Mouse (Mus musculus): ENCODE data around the gene Cox8a. TPM values are rescaled to one million over a fixed set of nuclear protein-coding genes. Genes with fewer than 3 reads are reported as not detected.

Cox8a gene
- total and polyA plus RNA-seq, 3 experiments: 374 to 934 (median 515) TPM

GRCm38 (mm10) chr19:7240291-7240690, 22.9 kb upstream of the Cox8a start:
- Histone ChIP-seq H3K4me1 (ENCODE audit: insufficient read depth, low read depth, low read length) (peaks cover 46% of the 10 kb centered on the region), H3K36me3 (replicated peaks) (peaks cover 39% of the 10 kb centered on the region), H3K4me3 (ENCODE audit: low read depth, low read length) (peak overlapping the region; percentile 86), H3K9me3 (replicated peaks) (no peaks in the 10 kb centered on the region), H3K27me3 (ENCODE audit: insufficient read depth, low read length) (peaks cover 21% of the 10 kb centered on the region)
- no peak for TF ChIP-seq POLR2AphosphoS5 (IDR thresholded peaks at IDR 0.05; ENCODE audit: insufficient replicate concordance, low read depth, low read length)
- TF ChIP-seq TAL1 (conservative IDR thresholded peaks at IDR 0.05; ENCODE audit: low read depth, low read length): no peak
- no peak for TF ChIP-seq CTCF (IDR thresholded peaks at IDR 0.05; ENCODE audit: low read depth, low read length)
- TF ChIP-seq GATA2 (IDR thresholded peaks at IDR 0.05; ENCODE audit: borderline replicate concordance, low read depth, low read length): no peak
- ATAC-seq (ENCODE audit: extremely low read depth, insufficient number of reproducible peaks, low FRiP score, poor library complexity, severe bottlenecking) (no peak), DNase-seq (ENCODE audit: low spot score) (no peak)

DNA sequence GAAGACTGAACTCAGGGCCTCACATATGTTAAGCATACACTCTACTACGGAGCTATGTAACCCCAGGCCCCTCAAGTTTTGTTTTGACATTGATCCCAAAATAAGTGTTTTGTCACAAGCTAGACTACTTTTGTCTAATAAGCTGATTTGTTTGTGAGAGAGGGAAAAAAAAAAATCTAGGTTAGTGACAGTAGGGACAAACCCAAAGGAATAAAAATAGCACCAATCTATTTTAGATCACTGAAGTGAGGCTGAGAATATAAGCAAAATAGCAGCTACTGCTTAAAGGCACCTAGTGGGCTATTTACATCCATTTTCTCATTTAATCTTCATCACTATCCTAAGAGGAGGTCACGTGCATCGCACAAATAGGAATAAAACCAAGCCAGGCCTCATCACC, 22.2 kb upstream of the Cox8a start:
- H3K4me1 ChIP-seq (ENCODE audit: insufficient read depth, low read depth, low read length): peaks cover 49% of the 10 kb centered on the region
- no peaks in the 10 kb centered on the region for H3K9me3 ChIP-seq (replicated peaks)
- peaks cover 18% of the 10 kb centered on the region for H3K27me3 ChIP-seq (ENCODE audit: insufficient read depth, low read length)
- ATAC-seq (ENCODE audit: extremely low read depth, insufficient number of reproducible peaks, low FRiP score, poor library complexity, severe bottlenecking): no peak
- no peak for DNase-seq (ENCODE audit: low spot score)
- peak overlapping the region; percentile 86 for H3K4me3 ChIP-seq (ENCODE audit: low read depth, low read length)
- TF ChIP-seq TAL1 (conservative IDR thresholded peaks at IDR 0.05; ENCODE audit: low read depth, low read length) (no peak), CTCF (IDR thresholded peaks at IDR 0.05; ENCODE audit: low read depth, low read length) (no peak), GATA2 (IDR thresholded peaks at IDR 0.05; ENCODE audit: borderline replicate concordance, low read depth, low read length) (no peak), GATA1 (IDR thresholded peaks at IDR 0.05; ENCODE audit: borderline replicate concordance, low read length) (no peak), POLR2AphosphoS5 (IDR thresholded peaks at IDR 0.05; ENCODE audit: insufficient replicate concordance, low read depth, low read length) (no peak)
- H3K36me3 ChIP-seq (replicated peaks): peaks cover 45% of the 10 kb centered on the region

DNA sequence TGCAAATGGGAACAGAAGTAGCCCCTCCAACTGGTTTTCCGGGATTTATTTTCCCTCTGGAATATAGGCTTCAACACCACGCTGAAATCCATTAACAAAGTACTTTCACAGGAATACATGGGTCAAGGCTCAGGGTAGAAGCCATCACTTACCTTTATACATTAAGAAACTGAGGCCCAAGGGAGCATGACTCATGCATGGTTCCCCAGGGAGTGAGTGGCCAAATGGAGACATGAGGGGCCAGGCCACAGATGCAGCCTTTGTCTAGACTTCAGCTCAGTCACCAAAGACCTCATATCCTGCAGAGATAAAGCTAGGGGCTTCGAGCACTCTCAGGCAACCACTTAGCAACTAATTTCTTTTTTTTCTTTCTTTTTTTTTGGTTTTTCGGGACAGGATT, 19.3 kb upstream of the Cox8a start:
- TF ChIP-seq CTCF (IDR thresholded peaks at IDR 0.05; ENCODE audit: low read depth, low read length): no peak
- no peak for TF ChIP-seq GATA1 (IDR thresholded peaks at IDR 0.05; ENCODE audit: borderline replicate concordance, low read length)
- TF ChIP-seq TAL1 (conservative IDR thresholded peaks at IDR 0.05; ENCODE audit: low read depth, low read length): no peak
- TF ChIP-seq POLR2AphosphoS5 (IDR thresholded peaks at IDR 0.05; ENCODE audit: insufficient replicate concordance, low read depth, low read length): no peak
- no peak for TF ChIP-seq GATA2 (IDR thresholded peaks at IDR 0.05; ENCODE audit: borderline replicate concordance, low read depth, low read length)
- Histone ChIP-seq H3K4me3 (ENCODE audit: low read depth, low read length) (no peak overlapping the region), H3K4me1 (ENCODE audit: insufficient read depth, low read depth, low read length) (peaks cover 49% of the 10 kb centered on the region), H3K36me3 (replicated peaks) (peaks cover 71% of the 10 kb centered on the region), H3K27me3 (ENCODE audit: insufficient read depth, low read length) (no peaks in the 10 kb centered on the region), H3K9me3 (replicated peaks) (no peaks in the 10 kb centered on the region)
- no peak for DNase-seq (ENCODE audit: low spot score)
- ATAC-seq (ENCODE audit: extremely low read depth, insufficient number of reproducible peaks, low FRiP score, poor library complexity, severe bottlenecking): no peak

DNA sequence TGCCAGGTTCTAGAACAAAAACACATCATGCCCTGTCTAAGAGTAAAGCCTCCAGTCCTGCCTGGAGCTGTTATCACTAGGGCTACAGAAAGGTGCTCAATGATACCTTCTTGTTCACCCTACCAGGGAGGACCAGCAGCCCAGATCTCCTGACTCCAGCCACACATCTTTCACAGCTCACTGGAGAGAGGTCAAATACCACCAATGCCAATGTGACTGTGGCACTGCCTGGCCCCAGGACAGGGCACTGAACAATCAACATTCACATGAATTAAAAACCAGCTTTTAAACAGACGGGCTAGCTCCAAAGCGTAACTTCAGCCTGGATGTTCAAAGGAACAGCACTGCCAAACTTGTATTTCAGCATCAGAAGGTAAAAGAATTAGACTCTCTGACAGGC, 18.6 kb upstream of the Cox8a start:
- TF ChIP-seq CTCF (IDR thresholded peaks at IDR 0.05; ENCODE audit: low read depth, low read length) (no peak), GATA2 (IDR thresholded peaks at IDR 0.05; ENCODE audit: borderline replicate concordance, low read depth, low read length) (no peak), POLR2AphosphoS5 (IDR thresholded peaks at IDR 0.05; ENCODE audit: insufficient replicate concordance, low read depth, low read length) (no peak), GATA1 (IDR thresholded peaks at IDR 0.05; ENCODE audit: borderline replicate concordance, low read length) (no peak), TAL1 (conservative IDR thresholded peaks at IDR 0.05; ENCODE audit: low read depth, low read length) (no peak)
- ATAC-seq (ENCODE audit: extremely low read depth, insufficient number of reproducible peaks, low FRiP score, poor library complexity, severe bottlenecking): no peak

DNA sequence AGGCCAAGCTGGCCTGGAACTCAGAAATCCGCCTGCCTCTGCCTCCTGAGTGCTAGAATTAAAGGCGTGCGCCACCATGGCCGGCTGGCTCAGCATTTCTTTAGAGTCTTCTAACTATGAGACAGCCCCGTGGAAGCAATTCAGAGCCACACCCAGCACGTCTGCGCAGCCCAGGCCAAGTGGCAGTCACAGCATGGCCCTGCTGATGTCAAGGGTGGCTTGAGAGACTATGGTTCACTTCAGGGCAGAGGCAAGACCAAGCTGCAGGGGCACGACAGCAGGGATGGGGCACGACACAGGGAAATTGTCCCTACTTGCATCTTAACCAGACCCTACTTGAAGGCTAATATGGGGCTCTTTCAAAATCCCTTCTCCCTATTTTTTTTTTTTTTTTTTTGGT, 18.0 kb upstream of the Cox8a start:
- DNase-seq (ENCODE audit: low spot score) (no peak), ATAC-seq (ENCODE audit: extremely low read depth, insufficient number of reproducible peaks, low FRiP score, poor library complexity, severe bottlenecking) (no peak)
- Histone ChIP-seq H3K4me1 (ENCODE audit: insufficient read depth, low read depth, low read length) (peaks cover 43% of the 10 kb centered on the region), H3K4me3 (ENCODE audit: low read depth, low read length) (no peak overlapping the region), H3K9me3 (replicated peaks) (no peaks in the 10 kb centered on the region), H3K36me3 (replicated peaks) (peaks cover 84% of the 10 kb centered on the region), H3K27me3 (ENCODE audit: insufficient read depth, low read length) (no peaks in the 10 kb centered on the region)
- no peak for TF ChIP-seq TAL1 (conservative IDR thresholded peaks at IDR 0.05; ENCODE audit: low read depth, low read length)
- no peak for TF ChIP-seq CTCF (IDR thresholded peaks at IDR 0.05; ENCODE audit: low read depth, low read length)
- TF ChIP-seq GATA2 (IDR thresholded peaks at IDR 0.05; ENCODE audit: borderline replicate concordance, low read depth, low read length): no peak
- TF ChIP-seq GATA1 (IDR thresholded peaks at IDR 0.05; ENCODE audit: borderline replicate concordance, low read length): no peak
- no peak for TF ChIP-seq POLR2AphosphoS5 (IDR thresholded peaks at IDR 0.05; ENCODE audit: insufficient replicate concordance, low read depth, low read length)

More for the DNA sequence above, 18.6 kb upstream of the Cox8a start:
- no peak for DNase-seq (ENCODE audit: low spot score)
- Histone ChIP-seq H3K36me3 (replicated peaks) (peaks cover 78% of the 10 kb centered on the region), H3K4me1 (ENCODE audit: insufficient read depth, low read depth, low read length) (peaks cover 43% of the 10 kb centered on the region), H3K27me3 (ENCODE audit: insufficient read depth, low read length) (no peaks in the 10 kb centered on the region), H3K4me3 (ENCODE audit: low read depth, low read length) (no peak overlapping the region), H3K9me3 (replicated peaks) (no peaks in the 10 kb centered on the region)

GRCm38 (mm10) chr19:7234537-7235221, 17.3 kb upstream of the Cox8a start:
- ATAC-seq (ENCODE audit: extremely low read depth, insufficient number of reproducible peaks, low FRiP score, poor library complexity, severe bottlenecking): no peak
- TF ChIP-seq CTCF (IDR thresholded peaks at IDR 0.05; ENCODE audit: low read depth, low read length) (peak; percentile 59), POLR2AphosphoS5 (IDR thresholded peaks at IDR 0.05; ENCODE audit: insufficient replicate concordance, low read depth, low read length) (no peak)
- Histone ChIP-seq H3K36me3 (replicated peaks) (peaks cover 92% of the 10 kb centered on the region), H3K4me3 (ENCODE audit: low read depth, low read length) (no peak overlapping the region), H3K4me1 (ENCODE audit: insufficient read depth, low read depth, low read length) (peaks cover 35% of the 10 kb centered on the region), H3K9me3 (replicated peaks) (no peaks in the 10 kb centered on the region), H3K27me3 (ENCODE audit: insufficient read depth, low read length) (no peaks in the 10 kb centered on the region)
- peak; percentile 46 for DNase-seq (ENCODE audit: low spot score)

Measured in G1E (cell line).